Mouse (Mus musculus): ENCODE data around the gene Ankrd50. TPM values are rescaled to one million over a fixed set of nuclear protein-coding genes. Genes with fewer than 3 reads are reported as not detected.

Ankrd50 gene
- polyA plus RNA-seq (2014; fragmentation: Nextera tagmentation; extraction: Ambion mirVana): 11.2 and 11.7 TPM in 2 replicates

DNA sequence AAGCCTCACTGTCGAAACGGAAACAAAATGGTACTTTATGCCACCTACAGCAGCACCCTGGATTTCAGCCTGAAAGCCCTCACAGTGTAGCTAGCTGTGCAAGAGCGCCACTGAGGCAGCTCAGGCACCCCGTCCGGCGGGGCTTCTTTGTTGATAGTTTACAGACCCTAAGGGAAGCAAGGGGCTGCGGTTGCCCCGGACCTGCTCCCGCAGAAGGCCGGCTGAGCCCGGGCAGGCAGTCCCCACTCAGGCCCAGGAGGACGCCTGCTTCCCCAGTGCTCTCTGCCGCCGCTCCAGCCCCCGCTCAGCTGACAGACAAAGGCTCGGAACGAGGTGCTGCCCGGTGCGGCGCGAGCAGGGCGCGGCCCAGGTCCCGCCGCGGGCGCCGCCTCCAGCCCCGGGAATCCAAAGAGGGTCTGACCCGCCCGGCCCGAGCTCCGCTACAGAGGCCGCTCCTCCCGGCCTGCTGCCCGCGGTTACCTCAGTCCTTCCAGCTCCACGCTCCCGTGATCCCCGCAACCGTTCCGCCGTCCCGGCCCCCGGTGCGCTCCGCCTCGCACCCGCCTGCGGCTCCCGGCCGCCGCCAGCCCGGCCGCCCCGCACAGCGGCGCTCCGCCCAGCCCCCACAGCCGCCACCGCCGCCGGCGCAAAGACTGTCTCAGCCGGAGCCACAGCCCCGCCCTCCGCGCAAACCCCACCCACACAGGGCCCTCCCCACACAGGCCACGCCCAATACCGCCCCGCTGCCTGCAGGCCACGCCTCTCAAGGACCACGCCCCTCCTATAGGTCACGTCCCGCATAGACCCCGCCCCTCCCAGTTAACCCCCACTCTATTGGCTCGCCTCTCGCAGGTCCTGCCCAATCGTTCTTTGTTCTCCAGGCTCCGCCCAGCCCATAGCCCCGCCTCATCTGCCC lies at the start of gene Ankrd50:
Gene Ankrd50, minus strand, starts transcription at position 654 of the 916 bp plus-strand sequence.
- DNase-seq (ENCODE audit: low spot score) (peak; percentile 98), ATAC-seq (replicated peaks; ENCODE audit: low FRiP score) (peak; percentile 98)
- under 1% methylated on average over 76 of the region's 81 CpGs for WGBS
- Histone ChIP-seq H3K9ac (ENCODE audit: low read depth, low read length) (peak within 1 kb of the TSS; percentile 86), H3K27ac (ENCODE audit: low read depth, low read length) (peak within 1 kb of the TSS; percentile 71), H3K9me3 (ENCODE audit: control insufficient read depth, low read length) (no peaks in the 10 kb centered on the region), H3K4me2 (peak within 1 kb of the TSS; percentile 88), H3K4me3 (ENCODE audit: low read depth, low read length) (peak within 1 kb of the TSS; percentile 88), H3K27me3 (replicated peaks; ENCODE audit: control insufficient read depth, insufficient read depth, low read length) (no peaks in the 10 kb centered on the region), H3K36me3 (ENCODE audit: control insufficient read depth, insufficient read depth, low read length) (no peaks in the 10 kb centered on the region; the same call in 1 of the 2 replicates), H3K4me1 (replicated peaks; ENCODE audit: control insufficient read depth, insufficient read depth, low read length) (peaks cover 4% of the 10 kb centered on the region; the same call in 1 of the 2 replicates)

DNA sequence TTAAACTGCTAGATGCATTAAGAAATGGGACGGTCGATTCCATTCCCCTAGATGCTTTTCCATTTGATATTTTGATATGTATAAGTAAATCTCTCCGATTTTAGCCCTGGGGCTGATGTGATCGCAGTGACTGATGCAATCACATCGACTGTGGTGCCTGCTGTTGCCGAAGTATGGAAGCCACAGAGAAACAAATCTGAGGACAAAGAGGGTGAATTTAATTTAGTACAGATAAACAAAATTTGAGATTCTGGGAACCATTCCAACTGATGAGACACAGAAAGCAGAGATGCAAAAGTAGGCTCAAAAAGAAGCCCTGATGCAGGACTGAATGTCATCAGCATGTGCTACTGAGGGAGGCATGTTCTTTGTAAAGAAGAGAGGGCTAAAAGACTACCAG lies 49.6 kb upstream of the Ankrd50 start:
- Histone ChIP-seq H3K4me2 (no peak overlapping the region), H3K4me1 (replicated peaks; ENCODE audit: control insufficient read depth, insufficient read depth, low read length) (no peaks in the 10 kb centered on the region)
- WGBS: 87% methylated on average over 6 of the region's 6 CpGs

DNA sequence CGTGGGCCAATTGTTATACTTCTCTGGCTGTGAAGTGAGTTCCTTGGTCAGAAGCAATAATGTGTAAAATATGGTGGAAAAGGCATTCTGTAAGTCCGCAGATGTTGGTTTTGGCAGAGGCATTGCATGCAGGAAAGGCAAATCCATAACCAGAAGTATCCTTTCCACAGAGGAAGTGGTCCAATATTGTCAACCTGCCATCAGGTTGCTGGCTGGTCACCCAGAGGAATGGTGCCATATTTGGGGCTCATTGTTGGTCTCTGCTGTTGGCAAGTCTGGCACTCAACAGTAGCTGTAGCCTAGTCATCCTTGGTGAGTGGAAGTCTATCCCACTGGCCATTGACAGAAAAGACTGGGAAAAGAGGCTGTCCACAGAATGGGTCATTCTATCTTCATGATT lies 35.8 kb upstream of the Ankrd50 start:
- no peak for ATAC-seq (replicated peaks; ENCODE audit: low FRiP score)
- DNase-seq (ENCODE audit: low spot score): no peak
- H3K36me3 ChIP-seq (ENCODE audit: control insufficient read depth, insufficient read depth, low read length): no peaks in the 10 kb centered on the region
- H3K4me1 ChIP-seq (replicated peaks; ENCODE audit: control insufficient read depth, insufficient read depth, low read length): no peaks in the 10 kb centered on the region
- H3K4me2 ChIP-seq: no peak overlapping the region
- 76% methylated on average over 2 of the region's 2 CpGs for WGBS
- no peaks in the 10 kb centered on the region for H3K9me3 ChIP-seq (ENCODE audit: control insufficient read depth, low read length)
- H3K27ac ChIP-seq (ENCODE audit: low read depth, low read length): no peak overlapping the region
- no peak overlapping the region for H3K9ac ChIP-seq (ENCODE audit: low read depth, low read length)
- H3K27me3 ChIP-seq (replicated peaks; ENCODE audit: control insufficient read depth, insufficient read depth, low read length): no peaks in the 10 kb centered on the region
- H3K4me3 ChIP-seq (ENCODE audit: low read depth, low read length): no peak overlapping the region

More for the DNA sequence above, 49.6 kb upstream of the Ankrd50 start:
- Histone ChIP-seq H3K27ac (ENCODE audit: low read depth, low read length) (no peak overlapping the region), H3K36me3 (ENCODE audit: control insufficient read depth, insufficient read depth, low read length) (no peaks in the 10 kb centered on the region), H3K9ac (ENCODE audit: low read depth, low read length) (no peak overlapping the region), H3K4me3 (ENCODE audit: low read depth, low read length) (no peak overlapping the region), H3K27me3 (replicated peaks; ENCODE audit: control insufficient read depth, insufficient read depth, low read length) (no peaks in the 10 kb centered on the region), H3K9me3 (ENCODE audit: control insufficient read depth, low read length) (no peaks in the 10 kb centered on the region)
- DNase-seq (ENCODE audit: low spot score) (no peak), ATAC-seq (replicated peaks; ENCODE audit: low FRiP score) (no peak)

DNA sequence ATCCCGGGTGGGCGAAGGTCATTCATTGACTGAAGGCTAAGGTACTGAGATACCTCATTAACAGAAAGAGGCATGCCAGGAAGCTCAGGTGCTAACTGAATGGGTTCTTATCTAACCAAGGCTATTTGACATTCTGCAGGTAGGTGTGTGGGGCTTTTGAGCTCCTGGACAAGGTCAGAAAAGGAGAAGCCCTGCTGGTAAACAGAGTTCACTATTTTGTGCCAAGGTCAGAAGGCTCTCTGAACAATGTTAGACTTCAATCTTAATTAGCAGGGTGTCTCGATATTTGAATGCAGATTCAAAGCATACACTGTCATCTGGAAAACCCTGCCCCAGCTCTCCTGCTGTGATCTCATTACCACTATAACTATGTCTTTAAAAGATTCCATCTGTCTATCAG lies 35.3 kb upstream of the Ankrd50 start:
- no peaks in the 10 kb centered on the region for H3K27me3 ChIP-seq (replicated peaks; ENCODE audit: control insufficient read depth, insufficient read depth, low read length)
- H3K9me3 ChIP-seq (ENCODE audit: control insufficient read depth, low read length): no peaks in the 10 kb centered on the region
- H3K4me1 ChIP-seq (replicated peaks; ENCODE audit: control insufficient read depth, insufficient read depth, low read length): no peaks in the 10 kb centered on the region
- 70% methylated on average over 3 of the region's 3 CpGs for WGBS
- no peak overlapping the region for H3K9ac ChIP-seq (ENCODE audit: low read depth, low read length)
- H3K27ac ChIP-seq (ENCODE audit: low read depth, low read length): no peak overlapping the region
- no peak overlapping the region for H3K4me3 ChIP-seq (ENCODE audit: low read depth, low read length)
- no peak overlapping the region for H3K4me2 ChIP-seq
- ATAC-seq (replicated peaks; ENCODE audit: low FRiP score) (no peak), DNase-seq (ENCODE audit: low spot score) (no peak)
- no peaks in the 10 kb centered on the region for H3K36me3 ChIP-seq (ENCODE audit: control insufficient read depth, insufficient read depth, low read length)

DNA sequence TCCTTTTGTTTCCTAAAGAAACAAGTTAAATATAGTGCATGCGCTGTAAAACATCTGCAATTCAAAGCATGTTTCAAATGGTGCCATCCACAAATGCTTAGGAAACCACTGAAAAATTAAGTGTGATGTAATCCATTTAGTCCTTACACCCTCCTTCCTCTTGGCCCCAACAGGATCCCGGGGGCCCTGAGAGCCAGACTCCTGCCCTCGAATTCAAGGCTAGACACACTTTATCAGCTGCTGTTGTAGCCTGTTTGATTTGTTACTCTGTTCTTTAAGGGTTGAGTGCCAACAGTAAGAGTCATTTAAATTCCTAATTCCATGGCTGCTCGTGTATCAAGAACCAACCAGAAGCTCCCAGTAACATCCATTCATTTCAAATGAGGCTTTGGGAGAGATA lies 19.0 kb upstream of the Ankrd50 start:
- ATAC-seq (replicated peaks; ENCODE audit: low FRiP score): no peak
- Histone ChIP-seq H3K4me2 (no peak overlapping the region), H3K27me3 (replicated peaks; ENCODE audit: control insufficient read depth, insufficient read depth, low read length) (no peaks in the 10 kb centered on the region), H3K9ac (ENCODE audit: low read depth, low read length) (no peak overlapping the region), H3K4me3 (ENCODE audit: low read depth, low read length) (no peak overlapping the region), H3K27ac (ENCODE audit: low read depth, low read length) (no peak overlapping the region), H3K9me3 (ENCODE audit: control insufficient read depth, low read length) (no peaks in the 10 kb centered on the region), H3K36me3 (ENCODE audit: control insufficient read depth, insufficient read depth, low read length) (no peaks in the 10 kb centered on the region), H3K4me1 (replicated peaks; ENCODE audit: control insufficient read depth, insufficient read depth, low read length) (no peaks in the 10 kb centered on the region)
- no peak for DNase-seq (ENCODE audit: low spot score)
- 57% methylated on average over 4 of the region's 4 CpGs for WGBS

DNA sequence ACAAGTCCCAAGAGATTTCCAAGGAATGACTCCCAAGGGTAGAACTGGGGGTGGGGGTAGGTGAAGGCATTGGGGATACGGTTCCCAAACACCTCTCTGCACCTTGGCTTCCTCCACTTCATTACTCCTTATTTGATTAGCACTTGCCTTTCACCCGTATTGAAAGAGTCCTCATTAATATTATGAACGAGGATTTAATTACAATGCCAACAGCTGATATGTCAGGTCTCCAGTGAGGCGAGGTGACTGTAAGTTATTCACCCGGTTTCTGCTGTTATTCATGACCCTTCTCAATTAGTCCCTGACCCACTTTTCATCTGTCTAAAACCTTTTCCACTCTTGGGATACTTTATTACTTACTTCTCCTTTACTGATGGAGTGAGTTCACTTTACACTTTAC lies 17.5 kb upstream of the Ankrd50 start:
- H3K9ac ChIP-seq (ENCODE audit: low read depth, low read length): no peak overlapping the region
- no peak overlapping the region for H3K27ac ChIP-seq (ENCODE audit: low read depth, low read length)
- H3K9me3 ChIP-seq (ENCODE audit: control insufficient read depth, low read length): no peaks in the 10 kb centered on the region
- H3K4me2 ChIP-seq: no peak overlapping the region
- ATAC-seq (replicated peaks; ENCODE audit: low FRiP score): no peak
- no peaks in the 10 kb centered on the region for H3K36me3 ChIP-seq (ENCODE audit: control insufficient read depth, insufficient read depth, low read length)
- no peak overlapping the region for H3K4me3 ChIP-seq (ENCODE audit: low read depth, low read length)
- H3K4me1 ChIP-seq (replicated peaks; ENCODE audit: control insufficient read depth, insufficient read depth, low read length): no peaks in the 10 kb centered on the region
- WGBS: 80% methylated on average over 5 of the region's 5 CpGs
- no peaks in the 10 kb centered on the region for H3K27me3 ChIP-seq (replicated peaks; ENCODE audit: control insufficient read depth, insufficient read depth, low read length)
- DNase-seq (ENCODE audit: low spot score): no peak

DNA sequence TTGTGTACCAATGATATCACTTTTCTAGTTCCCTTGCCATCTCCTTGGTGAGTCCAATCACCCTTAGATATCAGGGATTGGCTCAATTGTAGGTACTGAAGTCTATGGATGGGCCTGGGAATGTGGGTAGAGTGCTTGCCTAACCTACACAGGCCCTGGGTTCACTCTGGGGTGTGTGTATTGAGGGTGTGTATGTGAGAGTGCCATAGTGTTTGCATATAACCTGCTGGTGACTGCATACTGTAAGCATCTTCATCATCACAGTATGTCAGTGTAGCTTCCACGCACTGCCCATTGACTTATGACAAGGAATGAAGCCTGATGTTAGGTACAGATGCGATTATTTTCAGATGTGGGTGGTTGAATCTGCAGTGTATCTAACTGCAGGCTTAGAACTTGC lies 17.1 kb upstream of the Ankrd50 start:
- 91% methylated on average over 2 of the region's 2 CpGs for WGBS
- Histone ChIP-seq H3K4me2 (no peak overlapping the region), H3K27ac (ENCODE audit: low read depth, low read length) (no peak overlapping the region), H3K9ac (ENCODE audit: low read depth, low read length) (no peak overlapping the region), H3K4me1 (replicated peaks; ENCODE audit: control insufficient read depth, insufficient read depth, low read length) (no peaks in the 10 kb centered on the region), H3K9me3 (ENCODE audit: control insufficient read depth, low read length) (no peaks in the 10 kb centered on the region), H3K36me3 (ENCODE audit: control insufficient read depth, insufficient read depth, low read length) (no peaks in the 10 kb centered on the region), H3K4me3 (ENCODE audit: low read depth, low read length) (no peak overlapping the region), H3K27me3 (replicated peaks; ENCODE audit: control insufficient read depth, insufficient read depth, low read length) (no peaks in the 10 kb centered on the region)
- ATAC-seq (replicated peaks; ENCODE audit: low FRiP score) (no peak), DNase-seq (ENCODE audit: low spot score) (no peak)

DNA sequence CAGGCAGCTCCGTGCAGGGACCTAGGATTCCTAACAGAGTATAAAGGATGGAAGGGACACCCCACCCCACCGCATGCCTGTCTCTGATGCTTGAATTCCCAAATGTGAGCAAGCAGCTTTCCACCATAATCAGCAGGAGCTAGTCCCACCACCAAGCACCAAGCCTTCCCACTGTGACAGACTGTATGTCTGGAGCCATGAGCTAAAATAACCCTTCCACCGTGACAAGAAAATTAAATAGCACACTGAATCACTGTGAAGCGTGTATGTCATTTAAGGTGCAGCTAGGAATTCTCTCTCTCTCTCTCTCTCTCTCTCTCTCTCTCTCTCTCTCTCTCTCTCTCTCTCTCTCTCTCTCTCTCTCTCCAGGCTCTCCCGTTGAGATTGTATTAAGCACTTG lies 16.7 kb upstream of the Ankrd50 start:
- Histone ChIP-seq H3K27ac (ENCODE audit: low read depth, low read length) (no peak overlapping the region), H3K9me3 (ENCODE audit: control insufficient read depth, low read length) (no peaks in the 10 kb centered on the region), H3K9ac (ENCODE audit: low read depth, low read length) (no peak overlapping the region), H3K4me1 (replicated peaks; ENCODE audit: control insufficient read depth, insufficient read depth, low read length) (no peaks in the 10 kb centered on the region), H3K4me3 (ENCODE audit: low read depth, low read length) (no peak overlapping the region), H3K27me3 (replicated peaks; ENCODE audit: control insufficient read depth, insufficient read depth, low read length) (no peaks in the 10 kb centered on the region), H3K4me2 (no peak overlapping the region), H3K36me3 (ENCODE audit: control insufficient read depth, insufficient read depth, low read length) (no peaks in the 10 kb centered on the region)
- no peak for DNase-seq (ENCODE audit: low spot score)
- WGBS: 83% methylated on average over 5 of the region's 5 CpGs
- no peak for ATAC-seq (replicated peaks; ENCODE audit: low FRiP score)

DNA sequence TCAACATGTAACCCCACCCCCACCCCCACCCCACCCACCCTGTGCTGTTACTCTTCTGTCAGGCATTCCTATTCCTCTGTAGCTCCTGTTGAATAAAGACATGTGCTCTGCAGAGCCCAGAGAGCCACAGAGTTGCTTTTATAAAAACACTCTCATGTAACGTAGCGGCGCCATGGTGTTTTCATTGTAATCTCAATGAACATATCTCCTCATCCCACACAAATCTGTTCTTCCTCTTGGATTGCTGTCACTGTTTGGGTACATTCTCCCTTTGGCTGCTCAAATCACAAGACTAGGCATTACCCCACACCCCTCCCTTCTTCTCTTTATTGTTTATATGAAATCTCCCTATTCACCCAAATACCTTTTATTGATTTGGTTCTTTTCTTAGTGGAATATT lies 13.9 kb upstream of the Ankrd50 start:
- 95% methylated on average over 3 of the region's 3 CpGs for WGBS
- Histone ChIP-seq H3K4me3 (ENCODE audit: low read depth, low read length) (no peak overlapping the region), H3K9me3 (ENCODE audit: control insufficient read depth, low read length) (no peaks in the 10 kb centered on the region), H3K9ac (ENCODE audit: low read depth, low read length) (no peak overlapping the region), H3K27me3 (replicated peaks; ENCODE audit: control insufficient read depth, insufficient read depth, low read length) (no peaks in the 10 kb centered on the region), H3K4me2 (no peak overlapping the region), H3K36me3 (ENCODE audit: control insufficient read depth, insufficient read depth, low read length) (no peaks in the 10 kb centered on the region), H3K27ac (ENCODE audit: low read depth, low read length) (no peak overlapping the region), H3K4me1 (replicated peaks; ENCODE audit: control insufficient read depth, insufficient read depth, low read length) (no peaks in the 10 kb centered on the region)
- no peak for DNase-seq (ENCODE audit: low spot score)
- ATAC-seq (replicated peaks; ENCODE audit: low FRiP score): no peak
